Mouse (Mus musculus) cortical plate, adult 2 months (tissue): Measurements from ENCODE around the gene AC131692.1.

ENCODE experiments used
- CTCF ChIP-seq: fragments of 200-500 bp; IDR thresholded peaks from 2 replicates; pipeline ENCODE4 v1.5.1; 2011; ENCODE audit warnings: mild to moderate bottlenecking, control low read depth, low read length; ENCODE audit not compliant: insufficient read depth; ENCODE audit errors: extremely low read depth
- POLR2A ChIP-seq: fragments of 200-500 bp; IDR thresholded peaks from 2 replicates; pipeline ENCODE4 v1.6.1; 2011; ENCODE audit warnings: mild to moderate bottlenecking, low read length, control low read depth; ENCODE audit not compliant: insufficient read depth; ENCODE audit errors: extremely low read depth

- TF ChIP-seq CTCF (no peak), POLR2A (no peak)
Measured at GRCm38 (mm10) chr19:6048681-6049410, 45.4 kb upstream of the AC131692.1 start.
